Mouse (Mus musculus): Measurements from ENCODE around the gene Wfdc2.

- TF ChIP-seq EP300 (IDR thresholded peaks at IDR 0.05) (no peak), CTCF (IDR thresholded peaks at IDR 0.05) (peak; percentile 48)
These were observed 4.8 kb downstream of the Wfdc2 start for GRCm38 (mm10) chr2:164566997-164567396.

Measured in lung, postnatal 0 days (tissue).